Mouse (Mus musculus) layer of hippocampus, adult 6 months (tissue): Measurements from ENCODE around the gene Pomgnt1. TPM values are rescaled to one million over a fixed set of nuclear protein-coding genes. Genes with fewer than 3 reads are reported as not detected.

Experiments used
- long read RNA-seq, 2 experiments: library from polyadenylated mRNA; unstranded; transcript quantifications; one replicate each; pipeline ENCODE4 v2.0.0; 2019 to 2020
- polyA plus RNA-seq: library from polyadenylated mRNA; unstranded; fragments of <200 nt; fragmentation: Nextera tagmentation; gene quantifications from 2 replicates; pipeline ENCODE4 v1.2.3, GENCODE M21; 2021

The Pomgnt1 gene
- polyA plus RNA-seq = 16.9 and 20.5 TPM in 2 replicates
- long read RNA-seq, experiment 1, transcript Pomgnt1-203 (22 exons, 2,719 nt) = major isoform, 26 of 45 reads
- long read RNA-seq, experiment 1, partial matches to known transcripts = 14 of 45 reads
- long read RNA-seq, experiment 1, other reads (novel, unspliced or antisense) = 5 of 45 reads
- long read RNA-seq, experiment 2, transcript Pomgnt1-203 (22 exons, 2,719 nt) = major isoform, 93 of 118 reads
- long read RNA-seq, experiment 2, partial matches to known transcripts = 14 of 118 reads
- long read RNA-seq, experiment 2, other reads (novel, unspliced or antisense) = 7 of 118 reads

GRCm38 (mm10) chr4:116123602-116124519, at the start of gene Pomgnt1, which contains the start of gene Rad54l:
Gene Pomgnt1 (plus strand): TSS chr4:116123840.
Gene Rad54l (minus strand): TSS chr4:116123690.

GRCm38 (mm10) chr4:116074861-116075620, 48.6 kb upstream of the Pomgnt1 start, which contains the start of the genes Uqcrh and Lrrc41:
Gene Uqcrh (minus strand): TSS chr4:116075071.
Gene Lrrc41 (plus strand): TSS chr4:116075269.

GRCm38 (mm10) chr4:116151238-116151637, 27.6 kb downstream of the Pomgnt1 start, which contains the start of gene Lurap1:
Gene Lurap1 (minus strand): TSS chr4:116151338.

GRCm38 (mm10) chr4:116167404-116167803, 43.8 kb downstream of the Pomgnt1 start, which contains the start of gene Tspan1:
Gene Tspan1 (minus strand): TSS chr4:116167601.

GRCm38 (mm10) chr4:116173072-116173471, 49.4 kb downstream of the Pomgnt1 start, which contains the start of the genes 1700042G07Rik and Gm49337:
Gene 1700042G07Rik (plus strand): TSS chr4:116173372.
Gene Gm49337 (plus strand): TSS chr4:116173384.

Other genes starting within 250 kb of the Pomgnt1 start
- 0.13 and 0.15 TPM in 2 replicates for gene Kncn, start 239.4 kb upstream of the Pomgnt1 start, polyA plus RNA-seq
- gene 6430628N08Rik, start 233.2 kb upstream of the Pomgnt1 start, polyA plus RNA-seq = 0.50 and 0.63 TPM in 2 replicates
- gene Dmbx1, start 183.9 kb upstream of the Pomgnt1 start, polyA plus RNA-seq = 0.04 TPM in 1 of 2 replicates, not detected in the other
- gene Faah, start 105.9 kb upstream of the Pomgnt1 start, polyA plus RNA-seq = 120 and 129 TPM in 2 replicates
- gene Nsun4, start 70.0 kb upstream of the Pomgnt1 start, polyA plus RNA-seq = 10.3 and 12.8 TPM in 2 replicates
- 723 and 862 TPM in 2 replicates for gene Uqcrh, start 48.8 kb upstream of the Pomgnt1 start, polyA plus RNA-seq
- gene Lrrc41, start 48.6 kb upstream of the Pomgnt1 start, polyA plus RNA-seq = 23.5 and 27.0 TPM in 2 replicates
- gene Rad54l, start 150 bp upstream of the Pomgnt1 start, polyA plus RNA-seq = 0.34 and 0.48 TPM in 2 replicates
- gene Lurap1, start 27.5 kb downstream of the Pomgnt1 start, polyA plus RNA-seq = 5.7 and 6.0 TPM in 2 replicates
- 0.18 TPM in 1 of 2 replicates, not detected in the other for gene Tspan1, start 43.8 kb downstream of the Pomgnt1 start, polyA plus RNA-seq
- gene 1700042G07Rik, start 49.5 kb downstream of the Pomgnt1 start, polyA plus RNA-seq = not detected in 2 replicates
- not detected in 2 replicates for gene Gm49337, start 49.5 kb downstream of the Pomgnt1 start, polyA plus RNA-seq
- 9.5 and 10.5 TPM in 2 replicates for gene Pik3r3, start 97.8 kb downstream of the Pomgnt1 start, polyA plus RNA-seq